Mouse (Mus musculus) naive thymus-derived CD4-positive, alpha-beta T cell, adult 2 months (primary cell): ENCODE measurements around the gene Gpr75.

Experiments
- DNase-seq: peaks from one replicate; pipeline ENCODE4 v3.0.0-alpha.2; 2011; ENCODE audit warnings: low read depth

Gpr75 gene

GRCm38 (mm10) chr11:30885171-30885871 lies at the start of gene Gpr75, which contains the start of gene Asb3:
Gene Gpr75 (plus strand): TSS chr11:30885358.
Gene Asb3 (plus strand): TSS chr11:30885416.
- DNase-seq = no peak

DNA sequence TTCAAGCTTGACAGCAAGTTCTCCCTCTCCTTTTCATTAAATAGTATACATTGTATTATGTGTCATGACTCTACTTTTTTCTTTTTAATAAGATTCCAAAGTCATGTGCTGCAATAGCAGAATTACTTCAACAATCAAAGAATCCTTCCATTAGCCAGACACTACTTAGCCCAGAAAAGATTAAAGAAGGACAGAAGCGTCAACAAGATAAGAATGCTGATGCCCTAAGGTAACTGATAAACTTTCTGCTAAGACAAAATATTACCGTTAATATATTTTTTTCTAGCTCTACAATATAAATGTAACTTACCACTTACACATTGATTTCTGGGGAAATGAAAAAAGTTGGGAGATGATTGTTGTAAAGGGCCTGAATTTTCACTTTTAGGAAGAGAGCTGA lies 46.4 kb upstream of the Gpr75 start:
- no peak for DNase-seq

GRCm38 (mm10) chr11:30844355-30844754 lies 40.8 kb upstream of the Gpr75 start:
- no peak for DNase-seq

GRCm38 (mm10) chr11:30872425-30872824 lies 12.7 kb upstream of the Gpr75 start:
- DNase-seq = no peak

DNA sequence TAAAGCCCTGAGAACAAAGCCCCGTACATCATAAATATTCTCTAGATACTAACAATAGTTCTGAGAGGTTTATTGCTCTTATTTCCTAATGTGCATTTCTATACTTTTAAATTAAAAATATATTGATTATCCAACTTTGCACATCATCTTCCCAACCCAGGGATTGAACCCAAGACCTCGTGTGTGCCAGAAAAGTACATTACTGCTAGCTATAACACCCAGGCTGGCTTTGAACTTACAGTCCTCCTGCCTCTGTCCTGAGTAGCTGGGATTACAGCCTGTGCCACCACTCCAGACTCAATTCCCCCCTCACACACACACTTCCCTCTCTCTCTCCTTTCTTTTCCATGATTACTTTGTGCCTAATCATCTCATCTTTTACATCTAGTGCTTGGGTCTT lies 3.0 kb downstream of the Gpr75 start:
- no peak for DNase-seq

DNA sequence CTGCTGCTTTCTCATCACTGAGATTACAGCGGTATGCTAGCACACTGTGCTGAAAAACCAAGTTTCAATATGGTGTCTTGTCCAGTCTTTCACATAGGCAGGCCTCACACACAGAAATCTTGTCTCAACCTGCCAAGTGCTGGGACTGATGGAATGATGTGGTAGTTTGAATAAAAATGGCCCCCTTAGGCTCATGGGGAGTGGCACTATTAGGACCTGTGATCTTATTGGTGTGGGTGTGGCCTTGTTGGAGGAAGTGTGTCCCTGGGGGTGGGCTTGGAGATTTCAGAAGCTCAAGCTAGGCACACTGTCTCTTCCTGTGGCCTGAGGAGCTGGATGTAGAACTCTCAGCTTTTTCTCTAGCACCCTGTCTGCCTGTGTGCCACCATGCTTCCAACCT lies 11.0 kb downstream of the Gpr75 start:
- DNase-seq = no peak

GRCm38 (mm10) chr11:30899312-30899711 lies 14.2 kb downstream of the Gpr75 start:
- no peak for DNase-seq

DNA sequence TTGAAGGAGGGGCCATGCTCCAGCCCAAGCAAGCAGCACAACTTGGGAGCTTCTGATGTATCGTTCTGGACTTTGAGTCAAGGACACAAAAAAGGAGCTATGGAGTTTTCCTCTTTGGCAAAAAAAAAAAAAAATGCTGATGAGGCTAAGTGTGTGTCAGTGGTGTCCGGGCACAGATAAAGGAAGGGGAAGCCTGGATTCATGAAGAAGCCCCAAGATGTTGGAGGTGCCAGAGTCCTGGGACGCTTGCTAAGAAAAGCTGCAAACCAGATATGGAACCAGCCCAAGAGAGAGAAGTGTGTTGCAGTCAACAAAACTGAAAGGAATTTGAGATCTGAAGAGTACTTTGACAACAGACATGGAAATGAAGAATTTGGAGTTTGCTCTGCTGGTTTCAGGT lies 27.2 kb downstream of the Gpr75 start:
- DNase-seq = no peak

DNA sequence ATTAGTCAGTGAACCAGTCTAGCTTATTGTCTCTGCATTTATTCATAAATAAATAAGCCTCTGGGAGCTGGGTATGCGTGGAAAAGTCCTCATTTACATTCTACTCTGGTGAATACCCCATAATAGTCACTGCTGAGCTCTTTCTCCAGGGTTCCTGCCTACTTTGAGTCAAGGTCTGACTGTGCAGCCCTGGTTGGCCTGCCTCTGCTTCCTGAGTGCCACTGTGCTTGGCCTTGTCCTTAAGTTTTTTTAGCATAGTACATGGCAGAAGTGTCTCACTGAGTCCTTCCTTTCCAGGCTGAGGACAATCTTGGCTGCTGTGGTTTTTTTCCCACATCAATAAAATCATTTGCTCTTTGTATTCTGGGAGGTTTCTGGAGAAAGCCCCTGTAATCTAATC lies 35.5 kb downstream of the Gpr75 start:
- no peak for DNase-seq

DNA sequence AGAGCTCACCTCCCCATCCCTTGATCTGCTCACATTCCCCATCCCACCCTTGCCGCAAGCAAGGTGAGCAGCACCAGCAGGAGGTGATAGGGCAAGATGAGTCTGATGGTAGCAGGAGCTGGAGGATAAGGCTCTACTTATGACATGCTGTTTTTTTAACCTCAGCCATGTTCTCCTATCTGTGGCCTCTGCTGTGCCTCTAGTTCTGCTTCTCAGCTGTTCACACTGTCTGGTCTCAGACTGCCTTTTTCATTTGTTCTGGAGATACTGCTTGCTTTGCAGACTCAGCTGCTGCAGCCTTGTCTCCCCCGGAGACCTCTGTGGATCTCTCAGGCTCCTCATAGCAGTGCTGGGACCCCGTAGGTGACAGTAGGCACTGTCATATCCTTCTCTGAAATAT lies 38.1 kb downstream of the Gpr75 start:
- no peak for DNase-seq

GRCm38 (mm10) chr11:30928079-30928478 lies 42.9 kb downstream of the Gpr75 start:
- DNase-seq = no peak

DNA sequence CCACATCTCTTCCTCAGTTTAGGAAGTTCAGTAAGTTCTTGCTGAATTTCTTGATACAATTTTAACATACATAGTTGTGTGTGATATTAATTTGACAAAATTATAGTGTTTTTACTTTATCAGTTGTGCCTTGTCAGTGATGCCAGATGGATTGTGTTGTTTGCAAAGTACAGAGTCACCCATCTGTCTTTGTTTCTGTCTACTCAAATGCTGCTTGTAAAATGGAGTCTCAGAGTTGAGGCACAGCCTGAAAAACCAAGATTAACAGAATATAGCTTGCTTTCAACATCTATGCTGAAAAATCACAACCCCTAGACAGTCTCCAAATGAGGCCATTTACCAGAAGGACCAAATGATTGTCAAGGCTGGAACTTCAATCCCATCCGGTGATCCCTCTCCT lies 43.3 kb downstream of the Gpr75 start:
- DNase-seq = no peak
